Mouse (Mus musculus): ENCODE measurements around the gene Gm3468.
"Not testable (repeated sequence)": the region's sequence is repeated elsewhere in the genome, so short reads cannot be mapped to it uniquely, and the experiment has no call there.

GRCm38 (mm10) chr14:6125707-6126106 lies 17.2 kb upstream of the Gm3468 start, which contains the start of gene Gm3476:
- not testable (repeated sequence) for TF ChIP-seq CTCF (conservative IDR thresholded peaks at IDR 0.05; ENCODE audit: insufficient read depth, insufficient read length, low read depth, low read length); POLR2A (IDR thresholded peaks at IDR 0.05; ENCODE audit: low read depth, low read length)
